Mouse (Mus musculus) liver, postnatal 0 days (tissue): ENCODE measurements around the gene Cep112.

Source experiments
- CTCF ChIP-seq: sonication (generic); IDR thresholded peaks from 2 replicates; pipeline ENCODE4 v1.5.1; 2016; ENCODE audit warnings: antibody characterized with exemption, low read depth
- EP300 ChIP-seq: IDR thresholded peaks from 2 replicates; pipeline ENCODE4 v1.6.1; 2016; ENCODE audit warnings: antibody characterized with exemption, low read depth, mild to moderate bottlenecking

GRCm38 (mm10) chr11:108396076-108396829 is 28.7 kb upstream of the Cep112 start:
- no peak for TF ChIP-seq EP300
- TF ChIP-seq CTCF = no peak
